Mouse (Mus musculus) heart, adult 10 weeks (tissue): ENCODE measurements around the gene Gm3880. TPM values are rescaled to one million over a fixed set of nuclear protein-coding genes. Genes with fewer than 3 reads are reported as not detected.

Experiments
- polyA plus RNA-seq: library from polyadenylated mRNA; stranded (reverse); fragments of 350-450 nt; fragmentation: Illumina TruSeq; extraction: RNeasy Lipid Tissue Mini Kit (QIAGEN cat#74804); gene quantifications from one replicate; pipeline ENCODE4 v1.2.3, GENCODE M21; 2014; ENCODE audit warnings: low read depth, low replicate concordance

The Gm3880 gene
- polyA plus RNA-seq: not detected

DNA sequence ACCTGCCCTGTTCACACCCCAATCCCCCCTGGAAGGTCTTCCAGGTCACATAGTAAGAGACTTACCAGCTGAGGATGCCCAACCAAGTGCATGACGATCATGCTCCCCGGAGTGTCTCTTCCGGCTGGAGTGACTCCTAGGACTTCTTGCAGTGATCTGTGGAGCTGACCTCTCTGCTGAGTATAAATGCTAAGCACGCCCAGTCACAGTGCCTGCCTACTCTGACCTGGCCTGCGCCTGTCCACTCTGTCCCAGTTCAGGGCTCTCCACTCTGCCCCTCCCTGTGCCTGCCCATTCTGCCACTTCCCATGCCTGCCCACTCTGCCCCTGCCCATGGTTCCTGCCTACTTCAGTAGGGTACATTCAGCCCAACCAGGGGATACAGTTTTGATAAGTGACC is at the start of gene Gm3880:
TSS of gene Gm3880 (minus strand) at position 101 of the 400 bp plus-strand sequence.

DNA sequence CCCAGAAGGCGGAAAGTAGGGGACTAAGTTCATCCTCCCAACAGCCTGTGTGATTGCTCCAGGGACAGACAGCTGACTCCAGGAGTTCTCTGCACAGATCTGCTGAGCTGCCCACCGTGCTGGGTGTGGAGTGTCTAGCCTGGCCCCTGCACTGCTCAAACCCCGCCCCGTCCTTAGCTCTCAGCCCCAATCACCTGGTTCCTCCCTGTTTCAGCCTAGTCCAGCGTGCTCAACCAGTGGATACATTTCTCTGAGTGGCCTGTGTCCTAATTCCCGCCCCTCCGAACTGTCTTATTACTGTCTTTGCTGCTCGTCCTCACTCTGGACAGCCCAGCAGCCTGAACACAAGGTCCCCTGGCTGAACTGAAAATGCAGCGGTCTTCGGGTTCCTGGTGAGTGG is 20.8 kb upstream of the Gm3880 start, which contains the start of the genes Gm9112 and Dmrtc1b:
TSS of gene Gm9112 (minus strand) at position 101 of the 400 bp plus-strand sequence.
TSS of gene Dmrtc1b (plus strand) at position 331 of the 400 bp plus-strand sequence.

DNA sequence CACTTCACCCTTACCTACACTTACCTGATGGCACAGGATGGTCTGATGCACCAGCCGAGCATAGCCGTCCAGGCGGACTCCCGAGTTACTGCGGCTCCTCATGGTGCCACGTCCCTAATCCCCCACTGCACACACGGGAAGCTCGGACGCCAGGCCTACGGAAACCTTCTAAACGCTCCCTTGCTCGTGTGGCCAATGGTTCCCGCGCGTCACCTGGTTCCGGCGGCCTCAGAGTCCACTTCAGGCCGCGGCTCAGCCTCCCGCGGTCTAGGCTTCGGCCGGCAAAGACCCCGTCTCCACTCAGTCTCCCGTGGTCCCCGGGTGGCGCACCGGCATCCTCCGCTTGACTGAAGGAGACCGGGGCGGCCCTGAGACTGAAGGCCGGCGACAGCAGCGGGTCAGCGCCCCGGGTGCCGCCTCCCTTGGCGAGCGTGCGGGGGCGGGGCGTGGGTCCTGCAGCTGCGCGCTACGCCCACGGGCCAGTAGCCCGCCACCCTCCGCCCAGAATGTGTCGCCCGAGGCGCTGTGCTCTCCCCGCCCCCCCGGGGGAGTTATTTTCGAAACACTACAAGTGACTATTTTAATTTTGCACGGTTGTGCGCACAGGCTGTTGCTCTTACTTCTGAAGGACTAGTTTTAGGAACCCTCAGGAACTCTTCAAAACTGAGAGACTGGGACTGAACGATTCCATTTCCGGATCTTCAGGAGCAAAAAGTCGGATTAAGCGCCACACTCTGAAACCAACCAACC is 42.8 kb downstream of the Gm3880 start, which contains the start of gene Phka1:
TSS of gene Phka1 (minus strand) at position 424 of the 750 bp plus-strand sequence.

Other genes with a start within 250 kb of the Gm3880 start
- gene Hdac8, start 181.6 kb downstream of the Gm3880 start, polyA plus RNA-seq: 5.2 TPM
- 19.8 TPM for gene Phka1, start 42.7 kb downstream of the Gm3880 start, polyA plus RNA-seq
- not detected for gene Gm9112, start 20.7 kb upstream of the Gm3880 start, polyA plus RNA-seq
- not detected for gene Dmrtc1b, start 20.9 kb upstream of the Gm3880 start, polyA plus RNA-seq
- not detected for gene Dmrtc1c1, start 116.0 kb upstream of the Gm3880 start, polyA plus RNA-seq
- not detected for gene Dmrtc1c2, start 167.6 kb upstream of the Gm3880 start, polyA plus RNA-seq
- not detected for gene 1700031F05Rik, start 181.0 kb upstream of the Gm3880 start, polyA plus RNA-seq
- not detected for gene Dmrtc1a, start 221.7 kb upstream of the Gm3880 start, polyA plus RNA-seq
- not detected for gene 1700011M02Rik, start 221.9 kb upstream of the Gm3880 start, polyA plus RNA-seq
- not detected for gene 1700018G05Rik, start 241.4 kb upstream of the Gm3880 start, polyA plus RNA-seq